Mouse (Mus musculus): ENCODE results near the gene Kcnq1.

DNA sequence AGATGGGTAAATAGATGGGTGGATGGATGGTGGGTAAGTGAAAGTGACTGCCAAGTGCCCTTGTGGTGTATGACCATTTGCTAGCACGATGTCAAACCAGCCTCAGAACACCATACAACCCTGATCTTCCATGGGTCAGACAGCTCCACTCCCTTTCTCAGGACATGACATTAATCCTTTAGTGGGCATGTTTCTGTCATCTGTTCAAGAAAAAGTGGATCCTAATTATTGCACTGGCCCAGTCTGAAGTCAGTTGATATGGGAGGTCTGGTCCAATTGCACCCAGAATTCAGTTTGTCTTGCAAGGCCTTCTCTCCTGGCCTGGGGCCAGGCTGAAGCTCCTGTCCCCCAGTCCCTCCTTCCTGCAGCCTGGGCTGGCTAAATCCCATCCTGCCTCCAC, 332.8 kb downstream of the Kcnq1 start:
- TF ChIP-seq EP300 (IDR thresholded peaks at IDR 0.05; ENCODE audit: low read depth) (no peak), CTCF (IDR thresholded peaks at IDR 0.05; ENCODE audit: low read depth) (no peak)
